18 mouse cellular contexts compared by ENCODE assay signal in genomic region chr9:22056303-22056910, GRCm38 (mm10). TPM values are rescaled to one million over a fixed set of nuclear protein-coding genes. Genes with fewer than 3 reads are reported as not detected.
"Had no signal": no experiment of that assay in that cellular context is flagged by ENCODE, and none has a peak within 500 bp of the region (broad histone marks: within the 10 kb centered on the region; RNA-seq: fewer than 3 reads in every experiment).

No protein-coding gene starts in this region.

- H3K27ac ChIP-seq: kidney, postnatal 0 days; limb, embryonic 12.5 days; liver, embryonic 14.5 days; lung, embryonic 15.5 days; macrophage; neural tube, embryonic 13.5 days had no signal

- DNase-seq: liver; lung, postnatal 14 days; retina, postnatal 1 day had no signal

- H3K9ac ChIP-seq: limb, embryonic 12.5 days; liver, embryonic 14.5 days; lung, embryonic 15.5 days; neural tube, embryonic 13.5 days had no signal

- H3K4me2 ChIP-seq: limb, embryonic 12.5 days; lung, embryonic 15.5 days; midbrain, embryonic 11.5 days; neural tube, embryonic 13.5 days had no signal

- H3K4me3 ChIP-seq: layer of hippocampus, adult 2 months; limb, embryonic 12.5 days; lung, embryonic 15.5 days; megakaryocyte, embryonic 14.5 days; neural tube, embryonic 13.5 days had no signal

- H3K9me3 ChIP-seq: limb, embryonic 12.5 days; lung, embryonic 15.5 days; megakaryocyte, embryonic 14.5 days; neural tube, embryonic 13.5 days had no signal

- ATAC-seq: hindbrain, embryonic 16.5 days; inflammation-experienced regulatory T-cells, adult 6 months; midbrain, embryonic 16.5 days had no signal

RNA-seq across cellular contexts. Expression of gene Elavl3, which starts 4.6 kb away (rescaled TPM):
- polyA plus RNA-seq: inflammation-experienced regulatory T-cells, adult 6 months; macrophage had no signal

RNA-seq across cellular contexts. Expression of gene Gm49318, which starts 14.7 kb away (rescaled TPM):
- polyA plus RNA-seq: hindbrain, embryonic 16.5 days; inflammation-experienced regulatory T-cells, adult 6 months; kidney, postnatal 0 days; limb, embryonic 12.5 days; liver, embryonic 14.5 days; lung, embryonic 15.5 days; macrophage; midbrain, embryonic 11.5 days; midbrain, embryonic 16.5 days; neural tube, embryonic 13.5 days; small intestine, adult 2 months; stomach, embryonic 16.5 days; thymus, postnatal 0 days had no signal

RNA-seq across cellular contexts. Expression of gene Cnn1, which starts 42.6 kb away (rescaled TPM):
- polyA plus RNA-seq: macrophage had no signal
